Mouse (Mus musculus): ENCODE results near the gene Frs2. TPM values are rescaled to one million over a fixed set of nuclear protein-coding genes. Genes with fewer than 3 reads are reported as not detected.

Gene Frs2
- polyA plus RNA-seq, 1 experiment from 2014 or later = 17.4 TPM

DNA sequence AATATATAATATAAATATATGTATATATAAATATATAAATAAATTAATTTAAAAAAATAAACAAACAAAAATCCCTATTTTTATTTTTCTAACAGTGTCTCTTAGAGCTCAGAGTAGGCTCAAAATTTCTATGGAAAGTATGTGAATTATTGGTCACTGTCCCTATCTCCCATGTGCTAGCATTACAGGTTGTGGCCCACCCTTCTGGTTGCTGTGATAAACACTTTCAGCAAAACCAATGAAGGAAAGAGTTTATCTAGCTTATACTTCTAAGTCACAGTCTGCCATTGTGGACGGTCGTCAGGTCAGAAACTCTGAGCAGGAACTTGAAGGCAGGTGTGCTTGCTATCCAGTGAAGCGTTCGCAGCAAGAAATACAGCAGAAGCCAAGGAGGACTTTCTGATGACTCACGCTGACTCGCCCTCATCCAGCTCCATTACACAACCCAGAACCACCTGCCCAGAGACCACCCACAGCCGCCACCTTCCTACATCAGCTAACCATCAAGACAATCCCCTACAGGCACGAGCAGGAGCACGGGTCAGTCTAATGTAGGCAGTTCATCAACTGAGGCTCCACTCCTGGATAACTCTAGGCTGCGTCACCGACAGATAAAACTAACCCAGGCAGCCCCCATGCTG, 18.6 kb upstream of the Frs2 start:
- 86% methylated on average over 11 of the region's 11 CpGs for WGBS
- Histone ChIP-seq H3K4me2 (no peak overlapping the region), H3K4me1 (peaks cover 5% of the 10 kb centered on the region; the same call in 1 of the 2 replicates), H3K4me3 (no peak overlapping the region), H3K9me3 (no peaks in the 10 kb centered on the region), H3K27ac (no peak overlapping the region), H3K27me3 (no peaks in the 10 kb centered on the region), H3K9ac (no peak overlapping the region), H3K36me3 (no peaks in the 10 kb centered on the region)
- no peak for ATAC-seq (ENCODE audit: borderline replicate concordance, extremely low read depth, low FRiP score, low TSS enrichment)

DNA sequence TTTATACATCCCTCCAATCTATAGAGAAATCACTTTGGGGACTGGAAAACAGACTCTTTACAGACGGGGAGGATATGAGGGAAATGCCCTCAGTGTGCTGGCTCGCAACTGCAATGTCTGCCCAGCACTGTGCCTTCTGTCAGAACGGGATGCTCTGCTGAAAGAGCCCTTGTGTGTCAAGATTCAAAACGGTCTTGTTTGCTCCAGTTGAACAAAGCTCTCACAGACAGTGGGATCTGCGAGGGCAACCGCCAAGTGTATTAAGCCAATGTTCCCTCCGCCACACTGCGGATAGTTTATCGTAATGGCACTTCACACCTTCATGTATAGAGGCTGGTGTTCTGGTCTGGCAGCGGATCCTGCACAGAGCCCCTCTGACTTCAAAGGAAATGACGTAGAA, 14.3 kb upstream of the Frs2 start:
- no peak overlapping the region for H3K27ac ChIP-seq

GRCm38 (mm10) chr10:117160099-117160498, 11.8 kb upstream of the Frs2 start:
- H3K4me3 ChIP-seq = no peak overlapping the region
- H3K36me3 ChIP-seq = no peaks in the 10 kb centered on the region
- H3K27me3 ChIP-seq = no peaks in the 10 kb centered on the region
- H3K27ac ChIP-seq = no peak overlapping the region
- H3K4me2 ChIP-seq = no peak overlapping the region
- no peak for ATAC-seq (ENCODE audit: borderline replicate concordance, extremely low read depth, low FRiP score, low TSS enrichment)
- H3K4me1 ChIP-seq = no peaks in the 10 kb centered on the region
- 50% methylated on average over 11 of the region's 11 CpGs for WGBS
- H3K9ac ChIP-seq = no peak overlapping the region
- H3K9me3 ChIP-seq = no peaks in the 10 kb centered on the region

More for the DNA sequence above, 14.3 kb upstream of the Frs2 start:
- 39% methylated on average over 11 of the region's 11 CpGs for WGBS
- no peak overlapping the region for H3K9ac ChIP-seq
- no peak overlapping the region for H3K4me3 ChIP-seq
- no peak overlapping the region for H3K4me2 ChIP-seq
- H3K27me3 ChIP-seq = no peaks in the 10 kb centered on the region
- no peaks in the 10 kb centered on the region for H3K9me3 ChIP-seq
- no peak for ATAC-seq (ENCODE audit: borderline replicate concordance, extremely low read depth, low FRiP score, low TSS enrichment)
- no peaks in the 10 kb centered on the region for H3K36me3 ChIP-seq
- H3K4me1 ChIP-seq = no peaks in the 10 kb centered on the region

- ATAC-seq (ENCODE audit: borderline replicate concordance, extremely low read depth, low FRiP score, low TSS enrichment) = no peak
- 12% methylated on average over 7 of the region's 7 CpGs for WGBS
- Histone ChIP-seq H3K4me1 (peaks cover 29% of the 10 kb centered on the region), H3K9ac (no peak overlapping the region), H3K4me3 (no peak overlapping the region), H3K36me3 (no peaks in the 10 kb centered on the region), H3K4me2 (no peak overlapping the region), H3K27ac (no peak overlapping the region), H3K27me3 (no peaks in the 10 kb centered on the region), H3K9me3 (no peaks in the 10 kb centered on the region)
Observed at GRCm38 (mm10) chr10:117152247-117152646, 3.9 kb upstream of the Frs2 start.

GRCm38 (mm10) chr10:117151676-117152075, 3.3 kb upstream of the Frs2 start:
- no peak for ATAC-seq (ENCODE audit: borderline replicate concordance, extremely low read depth, low FRiP score, low TSS enrichment)
- Histone ChIP-seq H3K9ac (no peak overlapping the region), H3K27me3 (no peaks in the 10 kb centered on the region), H3K27ac (no peak overlapping the region), H3K4me3 (no peak overlapping the region), H3K4me1 (peaks cover 34% of the 10 kb centered on the region), H3K36me3 (no peaks in the 10 kb centered on the region), H3K4me2 (no peak overlapping the region), H3K9me3 (no peaks in the 10 kb centered on the region)
- WGBS = 61% methylated on average over 4 of the region's 4 CpGs

DNA sequence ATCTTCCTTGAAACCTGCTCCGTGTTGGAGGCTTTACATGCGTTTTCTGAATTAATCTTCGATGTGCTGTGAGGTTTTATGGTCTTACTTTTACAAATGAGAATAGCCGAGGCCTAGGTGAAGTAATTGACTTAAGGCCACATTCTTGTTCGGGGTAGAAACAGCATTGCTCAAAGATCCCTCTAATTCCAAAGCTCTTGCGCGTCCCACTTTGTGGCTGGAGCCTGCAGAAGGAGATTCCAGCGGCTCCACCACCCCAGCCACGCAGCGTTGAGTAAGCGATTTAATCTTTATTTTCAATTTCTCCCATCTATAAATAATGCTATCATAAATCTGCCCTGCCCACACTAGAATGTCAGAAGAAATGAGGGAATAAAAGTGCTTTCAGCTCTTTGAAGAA, 2.9 kb upstream of the Frs2 start:
- Histone ChIP-seq H3K4me3 (no peak overlapping the region), H3K9ac (no peak overlapping the region), H3K36me3 (no peaks in the 10 kb centered on the region), H3K4me2 (peak overlapping the region; percentile 79; the same call in 1 of the 2 replicates), H3K4me1 (peaks cover 38% of the 10 kb centered on the region), H3K9me3 (no peaks in the 10 kb centered on the region), H3K27ac (no peak overlapping the region), H3K27me3 (no peaks in the 10 kb centered on the region)
- 18% methylated on average over 11 of the region's 11 CpGs for WGBS
- no peak for ATAC-seq (ENCODE audit: borderline replicate concordance, extremely low read depth, low FRiP score, low TSS enrichment)

DNA sequence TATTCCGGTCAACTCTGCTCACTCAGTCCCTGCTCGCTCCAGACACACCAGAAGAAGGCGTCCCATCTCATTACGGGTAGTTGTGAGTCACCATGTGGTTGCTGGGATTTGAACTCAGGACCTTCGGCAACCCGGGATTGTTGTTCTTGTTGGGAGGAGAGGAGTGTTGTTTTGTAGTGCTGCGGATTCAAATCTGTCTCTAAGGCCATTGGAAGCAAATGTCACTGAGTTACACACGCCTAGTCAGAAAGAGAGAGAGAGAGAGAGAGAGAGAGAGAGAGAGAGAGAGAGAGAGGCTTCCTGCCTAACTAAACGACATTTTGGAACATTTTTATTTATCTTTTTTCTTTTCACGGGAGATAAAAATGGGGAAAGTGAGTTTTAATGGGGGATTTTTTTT, 2.4 kb upstream of the Frs2 start:
- Histone ChIP-seq H3K9ac (no peak overlapping the region), H3K4me3 (no peak overlapping the region), H3K9me3 (no peaks in the 10 kb centered on the region), H3K4me2 (peak overlapping the region; percentile 79), H3K27ac (no peak overlapping the region), H3K27me3 (no peaks in the 10 kb centered on the region), H3K36me3 (no peaks in the 10 kb centered on the region), H3K4me1 (peaks cover 43% of the 10 kb centered on the region)
- 29% methylated on average over 10 of the region's 10 CpGs for WGBS
- ATAC-seq (ENCODE audit: borderline replicate concordance, extremely low read depth, low FRiP score, low TSS enrichment) = no peak

DNA sequence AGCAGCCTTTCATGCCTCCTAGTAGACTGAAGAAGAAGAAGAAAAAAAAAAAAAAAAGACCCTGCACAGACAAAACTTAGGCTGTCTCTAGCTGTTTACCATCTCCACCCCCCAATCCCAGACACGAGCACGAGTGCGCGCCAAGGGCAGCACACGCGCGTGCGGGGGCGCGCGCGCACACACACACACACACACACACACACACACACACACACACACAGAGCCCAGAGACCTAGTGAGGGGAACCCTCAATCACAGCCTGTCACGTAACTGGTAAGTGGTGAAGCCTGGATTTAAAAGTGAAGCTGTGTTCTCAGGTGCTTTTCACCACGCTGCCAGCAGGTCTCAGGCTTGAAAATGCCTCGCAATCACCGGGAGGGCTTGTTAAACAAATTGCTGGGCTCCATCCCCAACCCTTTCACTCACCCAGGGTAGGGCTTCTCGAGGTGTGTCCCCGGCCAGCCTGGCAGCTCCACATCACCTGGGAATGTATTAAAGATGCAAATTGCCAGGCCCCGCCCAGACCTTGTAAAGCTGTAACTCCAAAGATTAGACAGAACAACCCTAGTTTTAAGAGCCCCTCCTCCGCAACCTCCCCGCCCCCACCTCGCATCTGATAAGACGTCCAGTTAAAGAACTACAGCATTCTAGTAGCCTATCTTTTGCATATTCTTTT, 1.7 kb upstream of the Frs2 start:
- 2% methylated on average over 23 of the region's 23 CpGs for WGBS
- ATAC-seq (ENCODE audit: borderline replicate concordance, extremely low read depth, low FRiP score, low TSS enrichment) = no peak
- H3K36me3 ChIP-seq = no peaks in the 10 kb centered on the region

DNA sequence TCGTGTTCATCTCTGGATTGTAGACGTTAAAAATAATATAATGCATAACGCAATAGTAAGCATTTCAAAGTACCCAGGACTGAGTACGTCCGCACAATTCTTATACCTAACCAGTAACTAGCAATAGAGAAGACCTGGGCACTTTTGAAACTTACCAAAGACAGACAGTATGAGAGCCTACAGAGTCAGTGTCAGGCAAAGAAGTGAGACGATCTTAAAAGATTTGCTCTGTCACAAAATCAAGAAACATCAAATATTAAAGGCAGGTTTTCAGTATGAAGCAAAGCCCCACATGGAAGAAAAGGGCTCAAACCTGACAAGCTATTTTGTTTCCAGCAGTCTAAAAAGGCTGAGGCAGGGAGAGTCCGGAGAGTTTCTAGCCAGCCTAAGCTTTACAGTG, 907 bp upstream of the Frs2 start:
- Histone ChIP-seq H3K9ac (no peak overlapping the region), H3K27ac (peak overlapping the region; percentile 46; the same call in 1 of the 2 replicates), H3K36me3 (no peaks in the 10 kb centered on the region), H3K9me3 (no peaks in the 10 kb centered on the region), H3K27me3 (no peaks in the 10 kb centered on the region), H3K4me3 (peak overlapping the region; percentile 97), H3K4me2 (peak overlapping the region; percentile 79), H3K4me1 (peaks cover 58% of the 10 kb centered on the region)
- 25% methylated on average over 7 of the region's 7 CpGs for WGBS
- ATAC-seq (ENCODE audit: borderline replicate concordance, extremely low read depth, low FRiP score, low TSS enrichment) = no peak

More for the DNA sequence above, 1.7 kb upstream of the Frs2 start:
- Histone ChIP-seq H3K4me2 (peak overlapping the region; percentile 79), H3K4me3 (peak overlapping the region; percentile 97), H3K27ac (peak overlapping the region; percentile 57; the same call in 1 of the 2 replicates), H3K27me3 (no peaks in the 10 kb centered on the region), H3K9me3 (no peaks in the 10 kb centered on the region), H3K9ac (peak overlapping the region; percentile 27), H3K4me1 (peaks cover 49% of the 10 kb centered on the region)

DNA sequence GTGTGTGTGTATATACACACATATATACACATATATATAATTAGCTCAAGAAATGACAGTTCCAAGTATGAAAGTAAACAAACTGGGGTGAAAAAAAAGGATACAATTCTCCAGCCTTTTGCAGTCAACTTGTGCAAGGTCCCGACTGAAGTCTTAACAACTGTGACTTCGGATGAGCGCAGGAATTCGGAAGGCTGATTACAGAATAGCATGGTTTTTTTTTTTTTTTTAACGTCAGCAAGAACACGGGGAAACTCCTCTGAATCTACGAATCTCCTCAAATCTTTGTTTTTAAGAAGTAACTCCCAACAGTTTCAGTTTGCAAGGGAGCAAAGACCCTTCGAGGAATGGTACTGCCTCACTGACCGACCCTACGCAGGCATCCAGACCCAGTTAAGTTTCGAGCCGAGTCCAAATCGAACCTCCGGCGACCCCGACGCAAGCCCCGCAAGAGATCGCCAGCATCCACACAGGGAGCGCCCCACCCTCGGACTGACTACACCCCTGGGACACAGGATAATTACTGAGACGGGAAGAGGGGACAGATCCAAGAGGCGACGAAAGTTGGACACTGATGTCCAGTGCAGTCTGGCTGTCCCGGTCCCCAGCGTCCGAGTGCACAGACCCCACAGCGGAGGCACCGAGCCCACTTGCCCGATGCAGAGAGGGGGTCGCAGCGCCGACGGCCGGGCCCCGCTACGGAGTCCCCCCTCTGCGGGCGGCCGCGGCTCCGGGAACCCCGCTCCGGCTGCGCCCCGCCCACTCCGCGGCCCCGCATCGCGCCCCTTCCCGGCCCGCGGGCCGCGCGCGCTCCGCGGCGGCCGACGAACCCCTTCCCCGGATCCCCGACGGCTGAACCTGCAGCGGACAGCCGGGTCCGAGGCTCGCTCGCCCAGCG, 622 bp downstream of the Frs2 start:
- Histone ChIP-seq H3K9ac (peak overlapping the region; percentile 93), H3K4me1 (peaks cover 60% of the 10 kb centered on the region), H3K4me2 (peak overlapping the region; percentile 79), H3K4me3 (peak overlapping the region; percentile 97), H3K9me3 (no peaks in the 10 kb centered on the region), H3K27me3 (no peaks in the 10 kb centered on the region), H3K36me3 (no peaks in the 10 kb centered on the region), H3K27ac (peak overlapping the region; percentile 89)
- 1% methylated on average over 70 of the region's 72 CpGs for WGBS
- ATAC-seq (ENCODE audit: borderline replicate concordance, extremely low read depth, low FRiP score, low TSS enrichment) = peak; percentile 29

- WGBS = 17% methylated on average over 9 of the region's 9 CpGs
- Histone ChIP-seq H3K4me3 (peak overlapping the region; percentile 97), H3K4me1 (peaks cover 59% of the 10 kb centered on the region), H3K36me3 (no peaks in the 10 kb centered on the region), H3K27me3 (no peaks in the 10 kb centered on the region), H3K4me2 (peak overlapping the region; percentile 79), H3K9ac (0 out of 2 replicates have a peak overlapping the region, but pooled peaks have one; percentile 2), H3K9me3 (no peaks in the 10 kb centered on the region), H3K27ac (peak overlapping the region; percentile 29)
- no peak for ATAC-seq (ENCODE audit: borderline replicate concordance, extremely low read depth, low FRiP score, low TSS enrichment)
Observed at GRCm38 (mm10) chr10:117146421-117146820, 1.9 kb downstream of the Frs2 start.

All from lung, embryonic 15.5 days (tissue).